Mouse (Mus musculus): ENCODE data around the gene Ipo13. TPM values are rescaled to one million over a fixed set of nuclear protein-coding genes. Genes with fewer than 3 reads are reported as not detected.

Ipo13 gene
- polyA plus RNA-seq, 1 experiment, result 183 TPM

GRCm38 (mm10) chr4:117921358-117921757, 6.6 kb upstream of the Ipo13 start:
- TF ChIP-seq CTCF (IDR thresholded peaks at IDR 0.05; ENCODE audit: borderline replicate concordance, insufficient read depth, low read depth, low read length), result no peak
- no peak for TF ChIP-seq POLR2A (IDR thresholded peaks at IDR 0.05; ENCODE audit: borderline replicate concordance, insufficient read depth, low read length)
- Histone ChIP-seq H3K27me3 (ENCODE audit: control insufficient read depth, insufficient read depth, low read length) (no peaks in the 10 kb centered on the region), H3K4me3 (replicated peaks; ENCODE audit: insufficient read depth, low read depth, low read length) (no peak overlapping the region), H3K27ac (ENCODE audit: insufficient read depth, low read length) (no peak overlapping the region), H3K4me1 (ENCODE audit: control insufficient read depth, insufficient read depth, low read length) (no peaks in the 10 kb centered on the region)
- 93% methylated on average over 2 of the region's 2 CpGs for WGBS
- DNase-seq, result no peak

- 82% methylated on average over 5 of the region's 5 CpGs for WGBS
- no peak overlapping the region for H3K4me3 ChIP-seq (replicated peaks; ENCODE audit: insufficient read depth, low read depth, low read length)
- no peak for TF ChIP-seq POLR2A (IDR thresholded peaks at IDR 0.05; ENCODE audit: borderline replicate concordance, insufficient read depth, low read length)
- no peak for TF ChIP-seq CTCF (IDR thresholded peaks at IDR 0.05; ENCODE audit: borderline replicate concordance, insufficient read depth, low read depth, low read length)
Observed at GRCm38 (mm10) chr4:117918762-117919161, 4.0 kb upstream of the Ipo13 start.

DNA sequence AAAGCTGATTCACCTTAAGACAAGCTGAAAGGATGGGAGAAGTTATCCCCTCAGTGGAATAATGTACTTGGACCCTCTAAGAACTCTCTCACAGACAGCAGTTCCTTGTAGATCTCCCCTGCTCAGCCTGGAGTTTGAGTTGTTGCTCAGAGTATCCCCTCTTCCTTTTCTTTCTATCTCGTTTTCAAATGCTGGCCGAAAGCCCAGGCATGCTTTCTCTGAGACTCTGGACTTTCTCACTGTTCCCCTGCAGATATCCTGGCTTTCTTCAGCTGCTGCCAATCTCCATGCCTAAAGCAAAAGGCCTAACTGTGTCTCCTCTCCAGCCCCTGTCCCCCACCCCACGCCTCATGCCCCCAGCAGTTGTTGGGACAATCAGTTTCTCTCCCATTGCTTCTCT, 3.5 kb upstream of the Ipo13 start:
- 32% methylated on average over 3 of the region's 3 CpGs for WGBS
- H3K4me1 ChIP-seq (ENCODE audit: control insufficient read depth, insufficient read depth, low read length), result no peaks in the 10 kb centered on the region
- no peaks in the 10 kb centered on the region for H3K27me3 ChIP-seq (ENCODE audit: control insufficient read depth, insufficient read depth, low read length)
- no peak overlapping the region for H3K27ac ChIP-seq (ENCODE audit: insufficient read depth, low read length)
- no peak for TF ChIP-seq CTCF (IDR thresholded peaks at IDR 0.05; ENCODE audit: borderline replicate concordance, insufficient read depth, low read depth, low read length)
- TF ChIP-seq POLR2A (IDR thresholded peaks at IDR 0.05; ENCODE audit: borderline replicate concordance, insufficient read depth, low read length), result no peak
- DNase-seq, result no peak
- no peak overlapping the region for H3K4me3 ChIP-seq (replicated peaks; ENCODE audit: insufficient read depth, low read depth, low read length)

More at GRCm38 (mm10) chr4:117918762-117919161, 4.0 kb upstream of the Ipo13 start:
- Histone ChIP-seq H3K27me3 (ENCODE audit: control insufficient read depth, insufficient read depth, low read length) (no peaks in the 10 kb centered on the region), H3K4me1 (ENCODE audit: control insufficient read depth, insufficient read depth, low read length) (no peaks in the 10 kb centered on the region), H3K27ac (ENCODE audit: insufficient read depth, low read length) (no peak overlapping the region)
- no peak for DNase-seq

DNA sequence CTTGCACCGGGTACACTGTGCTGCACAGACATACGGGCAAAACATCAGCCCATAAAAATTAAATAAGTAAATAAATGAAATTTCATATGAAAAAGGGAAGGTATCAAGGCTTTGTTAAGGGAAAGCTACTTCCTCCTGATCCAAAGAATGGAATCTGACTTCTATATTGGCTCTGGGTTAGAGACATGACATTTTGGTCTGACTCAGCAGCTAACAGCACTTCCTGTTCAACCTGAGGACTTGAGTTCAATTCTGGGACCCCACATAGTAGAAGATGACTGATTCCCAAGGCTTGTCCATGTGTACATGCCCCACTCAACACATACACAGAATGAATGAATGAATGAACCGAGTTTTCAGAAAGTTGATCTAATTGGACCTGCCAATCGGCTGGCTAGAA, 3.0 kb upstream of the Ipo13 start:
- DNase-seq, result no peak
- no peak overlapping the region for H3K27ac ChIP-seq (ENCODE audit: insufficient read depth, low read length)
- no peak for TF ChIP-seq POLR2A (IDR thresholded peaks at IDR 0.05; ENCODE audit: borderline replicate concordance, insufficient read depth, low read length)
- H3K27me3 ChIP-seq (ENCODE audit: control insufficient read depth, insufficient read depth, low read length), result no peaks in the 10 kb centered on the region
- no peaks in the 10 kb centered on the region for H3K4me1 ChIP-seq (ENCODE audit: control insufficient read depth, insufficient read depth, low read length)
- H3K4me3 ChIP-seq (replicated peaks; ENCODE audit: insufficient read depth, low read depth, low read length), result no peak overlapping the region
- WGBS, result 94% methylated on average over 4 of the region's 4 CpGs

- no peak for DNase-seq
- WGBS, result 90% methylated on average over 4 of the region's 4 CpGs
- no peak overlapping the region for H3K27ac ChIP-seq (ENCODE audit: insufficient read depth, low read length)
- TF ChIP-seq POLR2A (IDR thresholded peaks at IDR 0.05; ENCODE audit: borderline replicate concordance, insufficient read depth, low read length) (no peak), CTCF (IDR thresholded peaks at IDR 0.05; ENCODE audit: borderline replicate concordance, insufficient read depth, low read depth, low read length) (no peak)
- H3K27me3 ChIP-seq (ENCODE audit: control insufficient read depth, insufficient read depth, low read length), result no peaks in the 10 kb centered on the region
- H3K4me3 ChIP-seq (replicated peaks; ENCODE audit: insufficient read depth, low read depth, low read length), result no peak overlapping the region
- H3K4me1 ChIP-seq (ENCODE audit: control insufficient read depth, insufficient read depth, low read length), result no peaks in the 10 kb centered on the region; the same call in 1 of the 2 replicates
Observed at GRCm38 (mm10) chr4:117917402-117917801, 2.6 kb upstream of the Ipo13 start.

GRCm38 (mm10) chr4:117916386-117916785, 1.6 kb upstream of the Ipo13 start:
- DNase-seq, result no peak
- TF ChIP-seq CTCF (IDR thresholded peaks at IDR 0.05; ENCODE audit: borderline replicate concordance, insufficient read depth, low read depth, low read length), result no peak
- no peak for TF ChIP-seq POLR2A (IDR thresholded peaks at IDR 0.05; ENCODE audit: borderline replicate concordance, insufficient read depth, low read length)
- 86% methylated on average over 5 of the region's 5 CpGs for WGBS

DNA sequence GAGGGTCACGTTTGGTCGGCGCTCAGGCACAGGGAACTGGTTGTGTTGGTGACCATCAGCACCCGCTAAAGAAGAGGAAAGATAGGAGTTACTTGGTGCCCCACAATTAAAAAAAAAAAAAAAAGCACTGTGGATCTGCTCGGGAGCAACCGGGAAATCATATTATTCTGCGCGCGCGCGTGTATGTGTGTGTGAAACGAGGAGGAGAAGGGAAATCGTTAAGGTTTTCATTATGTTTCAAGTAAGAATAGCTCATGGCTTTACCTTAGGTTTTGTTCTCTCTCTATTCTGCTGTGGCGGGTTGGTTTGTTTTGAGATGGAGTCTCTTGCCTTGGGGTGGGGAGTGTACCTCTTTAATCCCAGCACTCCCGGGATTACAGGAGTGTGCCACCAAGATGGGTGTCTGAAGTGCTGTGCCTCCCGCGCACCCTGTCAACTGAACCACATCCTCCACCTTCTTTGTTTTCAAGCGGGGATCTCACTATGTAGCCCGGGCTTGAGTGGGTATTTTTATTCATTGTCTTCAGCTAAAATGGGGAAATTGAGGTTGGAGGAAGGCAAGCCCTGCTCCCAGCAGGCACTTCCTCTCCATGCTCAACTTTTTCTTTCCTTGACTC, 798 bp upstream of the Ipo13 start:
- TF ChIP-seq POLR2A (IDR thresholded peaks at IDR 0.05; ENCODE audit: borderline replicate concordance, insufficient read depth, low read length), result no peak
- no peak for TF ChIP-seq CTCF (IDR thresholded peaks at IDR 0.05; ENCODE audit: borderline replicate concordance, insufficient read depth, low read depth, low read length)
- no peak for DNase-seq
- no peaks in the 10 kb centered on the region for H3K27me3 ChIP-seq (ENCODE audit: control insufficient read depth, insufficient read depth, low read length)
- H3K27ac ChIP-seq (ENCODE audit: insufficient read depth, low read length), result peak overlapping the region; percentile 92; the same call in 1 of the 2 replicates
- peaks cover 16% of the 10 kb centered on the region for H3K4me1 ChIP-seq (ENCODE audit: control insufficient read depth, insufficient read depth, low read length)
- WGBS, result 1% methylated on average over 19 of the region's 19 CpGs
- H3K4me3 ChIP-seq (replicated peaks; ENCODE audit: insufficient read depth, low read depth, low read length), result peak overlapping the region; percentile 98

More at GRCm38 (mm10) chr4:117916386-117916785, 1.6 kb upstream of the Ipo13 start:
- peaks cover 10% of the 10 kb centered on the region for H3K4me1 ChIP-seq (ENCODE audit: control insufficient read depth, insufficient read depth, low read length)
- H3K27ac ChIP-seq (ENCODE audit: insufficient read depth, low read length), result no peak overlapping the region
- H3K27me3 ChIP-seq (ENCODE audit: control insufficient read depth, insufficient read depth, low read length), result no peaks in the 10 kb centered on the region
- no peak overlapping the region for H3K4me3 ChIP-seq (replicated peaks; ENCODE audit: insufficient read depth, low read depth, low read length)

DNA sequence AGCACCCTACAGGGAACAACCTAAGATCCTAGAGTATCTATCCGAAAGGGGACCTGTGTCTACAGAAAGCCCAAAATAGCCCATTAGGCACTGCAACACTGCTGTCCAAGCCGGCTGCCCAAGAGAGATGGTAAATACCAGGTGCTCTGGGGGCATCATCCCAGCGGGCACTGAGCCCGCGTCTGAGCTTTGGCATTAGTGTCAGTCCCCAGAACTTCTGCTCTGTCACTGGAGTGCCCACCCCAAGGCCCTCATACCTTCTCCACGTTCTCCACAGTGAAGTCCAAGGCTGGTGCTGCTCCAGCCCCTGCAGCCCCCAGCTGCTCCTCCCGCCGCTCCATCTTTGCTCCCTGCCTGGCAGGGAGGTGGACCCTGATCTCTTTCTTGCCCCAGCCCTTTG, 768 bp downstream of the Ipo13 start:
- peak; percentile 62 to 66 for DNase-seq
- no peaks in the 10 kb centered on the region for H3K27me3 ChIP-seq (ENCODE audit: control insufficient read depth, insufficient read depth, low read length)
- H3K4me3 ChIP-seq (replicated peaks; ENCODE audit: insufficient read depth, low read depth, low read length), result peak overlapping the region; percentile 98
- peaks cover 21% of the 10 kb centered on the region for H3K4me1 ChIP-seq (ENCODE audit: control insufficient read depth, insufficient read depth, low read length)
- TF ChIP-seq POLR2A (IDR thresholded peaks at IDR 0.05; ENCODE audit: borderline replicate concordance, insufficient read depth, low read length) (0 out of 2 replicates have a peak, but pooled peaks have one; percentile 2), CTCF (IDR thresholded peaks at IDR 0.05; ENCODE audit: borderline replicate concordance, insufficient read depth, low read depth, low read length) (no peak)
- WGBS, result 0% methylated on average over 8 of the region's 8 CpGs
- peak overlapping the region; percentile 92 for H3K27ac ChIP-seq (ENCODE audit: insufficient read depth, low read length)

Measured in cerebellum, adult 2 months (tissue).